Mouse (Mus musculus) forebrain, embryonic 12.5 days (tissue): ENCODE measurements at regions not wholly inside any gene's neighbourhood (a gene's known extent, or its start where the extent isn't known, plus 50 kb on each side); places are given as distances from the start of the nearest gene placed in this dataset.

Source experiments
- ATAC-seq: fragments of 200-750 bp; cut with Nextera tagmentation; 2 replicates; pipeline ENCODE4 v1.8.0; 2017; ENCODE audit warnings: moderate TSS enrichment; ENCODE audit not compliant: low FRiP score
- H3K27ac ChIP-seq: fragments of 300-500 bp; sonication (generic); 2 replicates; pipeline ENCODE4 v1.5.1; 2016; ENCODE audit warnings: mild to moderate bottlenecking
- H3K27me3 ChIP-seq: fragments of 300-500 bp; sonication (generic); 2 replicates; pipeline ENCODE4 v1.6.1; 2016; ENCODE audit warnings: mild to moderate bottlenecking
- H3K36me3 ChIP-seq: fragments of 300-500 bp; sonication (generic); replicated peaks from 2 replicates; pipeline ENCODE4 v1.6.1; 2016; ENCODE audit warnings: mild to moderate bottlenecking
- H3K4me1 ChIP-seq: fragments of 300-500 bp; sonication (generic); 2 replicates; pipeline ENCODE4 v1.6.1; 2016
- H3K4me2 ChIP-seq: fragments of 300-500 bp; sonication (generic); 2 replicates; pipeline ENCODE4 v1.6.1; 2016; ENCODE audit warnings: mild to moderate bottlenecking, moderate library complexity
- H3K4me3 ChIP-seq: fragments of 300-500 bp; sonication (generic); replicated peaks from 2 replicates; pipeline ENCODE4 v1.5.1; 2016; ENCODE audit warnings: mild to moderate bottlenecking
- H3K9ac ChIP-seq: fragments of 300-500 bp; sonication (generic); 2 replicates; pipeline ENCODE4 v1.6.1; 2016; ENCODE audit warnings: mild to moderate bottlenecking
- H3K9me3 ChIP-seq: fragments of 300-500 bp; sonication (generic); 2 replicates; pipeline ENCODE4 v1.6.1; 2016
- WGBS: fragments of 180-500 bp; shearing (Covaris S2); methylation state at CpG from one replicate; pipeline ENCODE4 v1.1.7; 2016; 5-methylcytosine and 5-hydroxymethylcytosine counted together

- no peak for ATAC-seq
- H3K9ac ChIP-seq: no peak overlapping the region
These were observed 255.3 kb downstream of the Med13l start for GRCm38 (mm10) chr5:118815783-118816182.

DNA sequence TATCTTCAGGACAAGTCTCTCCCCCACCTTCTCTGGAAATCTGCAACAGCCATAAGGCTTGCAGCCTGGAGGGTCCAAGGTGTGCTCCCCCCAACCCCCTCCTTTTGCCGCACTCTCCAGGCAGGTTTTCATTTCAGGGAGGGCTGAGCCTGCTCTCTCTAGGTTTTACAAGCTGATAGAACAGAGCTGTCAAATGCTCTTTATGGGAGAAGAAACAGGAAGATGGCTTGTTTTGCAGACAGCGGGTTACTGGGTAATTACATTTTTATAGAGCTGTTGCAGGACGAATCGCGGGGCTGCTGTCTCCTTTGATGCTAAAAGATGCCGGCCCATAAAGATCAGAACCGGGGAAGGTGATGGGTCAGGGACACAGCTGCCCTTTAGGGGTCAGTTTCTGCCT, 257.8 kb downstream of the Med13l start:
- 86% methylated on average over 7 of the region's 7 CpGs for WGBS

More at GRCm38 (mm10) chr5:118815783-118816182, 255.3 kb downstream of the Med13l start:
- Histone ChIP-seq H3K4me3 (no peak overlapping the region), H3K4me1 (no peaks in the 10 kb centered on the region), H3K9me3 (no peaks in the 10 kb centered on the region), H3K27me3 (peaks cover 9% of the 10 kb centered on the region; the same call in 1 of the 2 replicates), H3K4me2 (no peak overlapping the region), H3K36me3 (no peaks in the 10 kb centered on the region), H3K27ac (no peak overlapping the region)
- WGBS: 72% methylated on average over 5 of the region's 5 CpGs

DNA sequence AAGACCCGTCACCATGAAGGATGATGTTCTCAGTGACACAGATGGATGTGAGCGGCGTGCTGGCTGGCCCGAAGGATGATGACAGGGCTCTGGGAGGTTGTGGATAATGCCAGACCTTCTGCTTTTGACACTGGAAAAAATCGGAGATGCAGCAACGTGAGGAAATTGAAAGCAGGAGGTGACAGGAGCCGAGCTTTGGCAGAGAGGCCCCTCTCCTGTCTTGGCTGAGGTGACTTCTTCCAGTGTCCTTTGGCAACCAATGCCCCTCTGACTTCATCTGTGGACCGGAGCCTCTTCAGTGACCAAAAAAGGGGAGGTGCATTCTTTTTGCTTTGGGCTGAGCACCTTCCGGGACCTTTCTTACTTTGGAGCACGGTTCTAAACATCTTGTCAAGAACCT, 264.3 kb downstream of the Med13l start:
- Histone ChIP-seq H3K36me3 (no peaks in the 10 kb centered on the region), H3K4me2 (no peak overlapping the region), H3K27ac (no peak overlapping the region), H3K9me3 (no peaks in the 10 kb centered on the region), H3K9ac (no peak overlapping the region), H3K4me3 (no peak overlapping the region), H3K4me1 (no peaks in the 10 kb centered on the region), H3K27me3 (no peaks in the 10 kb centered on the region)
- no peak for ATAC-seq
- 90% methylated on average over 10 of the region's 10 CpGs for WGBS

More for the DNA sequence above, 257.8 kb downstream of the Med13l start:
- Histone ChIP-seq H3K27ac (no peak overlapping the region), H3K4me2 (no peak overlapping the region), H3K9ac (no peak overlapping the region), H3K27me3 (peaks cover under 1% of the 10 kb centered on the region; the same call in 1 of the 2 replicates), H3K36me3 (no peaks in the 10 kb centered on the region), H3K9me3 (no peaks in the 10 kb centered on the region), H3K4me3 (no peak overlapping the region), H3K4me1 (no peaks in the 10 kb centered on the region)
- no peak for ATAC-seq

- no peak overlapping the region for H3K27ac ChIP-seq
- H3K4me2 ChIP-seq: no peak overlapping the region
- no peaks in the 10 kb centered on the region for H3K9me3 ChIP-seq
- no peak overlapping the region for H3K4me3 ChIP-seq
- no peaks in the 10 kb centered on the region for H3K36me3 ChIP-seq
- WGBS: 57% methylated on average over 14 of the region's 14 CpGs
- ATAC-seq: no peak
- no peaks in the 10 kb centered on the region for H3K27me3 ChIP-seq
- H3K9ac ChIP-seq: no peak overlapping the region
- H3K4me1 ChIP-seq: no peaks in the 10 kb centered on the region
These were observed 268.7 kb downstream of the Med13l start for GRCm38 (mm10) chr5:118829031-118829698.

DNA sequence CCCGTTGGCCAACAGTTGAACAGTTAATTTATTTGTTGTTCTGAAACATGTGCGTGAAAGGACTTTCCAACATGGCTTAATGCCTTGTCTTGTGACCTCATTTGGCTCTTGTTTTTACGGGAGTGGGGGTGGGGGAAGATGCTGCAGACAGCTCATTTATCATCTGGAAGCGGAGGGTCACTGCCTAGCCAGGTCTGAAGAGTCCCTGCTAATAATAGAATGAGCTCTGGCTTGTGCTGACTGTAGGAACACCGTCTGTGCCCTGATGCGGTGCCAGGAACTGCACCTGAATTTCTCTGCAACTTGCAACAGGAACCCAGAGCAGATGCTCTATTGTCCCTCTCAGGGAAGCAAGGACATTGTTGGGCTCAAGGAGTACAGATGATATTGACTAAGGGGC, 272.2 kb downstream of the Med13l start:
- H3K4me2 ChIP-seq: no peak overlapping the region
- no peak for ATAC-seq
- 83% methylated on average over 6 of the region's 6 CpGs for whole genome bisulfite sequencing
- H3K4me1 ChIP-seq: no peaks in the 10 kb centered on the region
- H3K27ac ChIP-seq: no peak overlapping the region
- no peaks in the 10 kb centered on the region for H3K36me3 ChIP-seq
- no peak overlapping the region for H3K4me3 ChIP-seq
- no peaks in the 10 kb centered on the region for H3K9me3 ChIP-seq
- no peak overlapping the region for H3K9ac ChIP-seq
- no peaks in the 10 kb centered on the region for H3K27me3 ChIP-seq

- 93% methylated on average over 5 of the region's 5 CpGs for WGBS
- H3K4me1 ChIP-seq: no peaks in the 10 kb centered on the region
- no peak overlapping the region for H3K4me3 ChIP-seq
- no peak overlapping the region for H3K4me2 ChIP-seq
- H3K27ac ChIP-seq: no peak overlapping the region
- no peak overlapping the region for H3K9ac ChIP-seq
- ATAC-seq: no peak
- H3K36me3 ChIP-seq: no peaks in the 10 kb centered on the region
- H3K9me3 ChIP-seq: no peaks in the 10 kb centered on the region
- H3K27me3 ChIP-seq: no peaks in the 10 kb centered on the region
These were observed 273.6 kb downstream of the Med13l start for GRCm38 (mm10) chr5:118834129-118834528.

DNA sequence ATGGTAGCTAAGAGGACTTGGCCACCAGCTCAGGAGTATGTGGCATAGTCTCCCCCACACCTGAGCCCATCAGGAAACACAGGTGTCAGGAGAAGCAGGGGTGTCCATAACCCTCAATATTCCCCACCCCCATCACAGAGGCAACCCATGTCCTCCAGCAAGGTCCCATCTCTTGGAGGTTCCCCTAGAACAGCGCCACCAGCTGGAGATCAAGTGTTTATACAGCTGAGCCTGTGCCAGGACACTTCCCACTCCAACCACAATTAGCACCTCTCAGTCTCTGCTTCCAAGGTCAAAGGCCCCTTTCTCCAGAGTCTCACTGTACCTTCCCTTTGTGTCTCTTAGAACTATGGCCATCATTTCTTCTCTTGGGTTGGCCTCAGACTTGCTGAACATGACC, 276.5 kb downstream of the Med13l start:
- Histone ChIP-seq H3K27me3 (peaks cover 4% of the 10 kb centered on the region; the same call in 1 of the 2 replicates), H3K9ac (no peak overlapping the region), H3K4me1 (no peaks in the 10 kb centered on the region), H3K4me2 (no peak overlapping the region), H3K4me3 (no peak overlapping the region), H3K36me3 (no peaks in the 10 kb centered on the region), H3K9me3 (no peaks in the 10 kb centered on the region), H3K27ac (no peak overlapping the region)
- WGBS: 36% methylated on average over 1 of the region's 1 CpGs
- no peak for ATAC-seq

DNA sequence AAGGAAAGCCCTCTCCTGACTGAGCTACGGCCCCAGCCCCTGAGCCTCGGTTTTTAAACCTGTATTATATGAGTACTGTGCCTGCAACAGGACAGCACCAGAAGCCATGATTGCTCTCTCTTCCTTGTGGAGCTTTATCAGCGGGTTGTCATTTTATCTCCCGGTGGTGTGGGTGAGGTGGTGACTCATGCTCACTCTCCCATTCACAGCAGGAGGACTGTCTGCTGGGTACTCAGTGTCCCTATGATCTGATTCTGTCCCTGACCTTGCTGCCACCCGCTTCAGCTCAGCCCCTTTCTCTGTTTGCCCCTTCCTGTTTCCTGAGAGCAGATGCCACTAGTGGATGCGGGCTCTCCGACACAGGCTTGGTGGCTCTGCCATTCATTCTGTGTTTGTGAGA, 277.9 kb downstream of the Med13l start:
- 80% methylated on average over 7 of the region's 7 CpGs for WGBS

DNA sequence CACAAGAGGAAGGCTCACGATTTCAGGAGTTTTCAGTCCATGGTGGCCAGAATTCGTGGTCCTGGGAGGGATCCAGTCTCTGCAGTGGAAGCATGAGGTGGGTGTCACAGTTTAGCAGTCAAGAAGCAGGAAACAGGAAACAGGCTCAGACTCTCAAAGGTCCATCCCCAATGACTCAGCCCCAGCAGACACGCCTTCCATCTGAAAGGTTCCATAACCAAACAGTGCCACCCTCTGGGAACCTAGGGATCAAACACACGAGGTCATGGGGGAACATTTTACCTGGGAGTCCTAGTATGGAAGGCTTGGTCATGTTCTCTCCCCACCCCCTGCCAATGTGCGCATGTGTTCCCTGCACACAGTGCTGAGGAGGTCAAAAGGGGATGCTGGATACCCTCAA, 279.4 kb downstream of the Med13l start:
- H3K36me3 ChIP-seq: no peaks in the 10 kb centered on the region
- H3K4me2 ChIP-seq: no peak overlapping the region
- H3K4me1 ChIP-seq: no peaks in the 10 kb centered on the region
- ATAC-seq: no peak
- no peak overlapping the region for H3K9ac ChIP-seq
- H3K27me3 ChIP-seq: peaks cover 4% of the 10 kb centered on the region
- H3K4me3 ChIP-seq: no peak overlapping the region
- no peaks in the 10 kb centered on the region for H3K9me3 ChIP-seq
- no peak overlapping the region for H3K27ac ChIP-seq
- 72% methylated on average over 5 of the region's 5 CpGs for WGBS

More for the DNA sequence above, 277.9 kb downstream of the Med13l start:
- Histone ChIP-seq H3K36me3 (no peaks in the 10 kb centered on the region), H3K27me3 (peaks cover 4% of the 10 kb centered on the region), H3K4me1 (no peaks in the 10 kb centered on the region), H3K9me3 (no peaks in the 10 kb centered on the region), H3K4me2 (no peak overlapping the region), H3K4me3 (no peak overlapping the region), H3K27ac (no peak overlapping the region), H3K9ac (no peak overlapping the region)
- ATAC-seq: no peak

GRCm38 (mm10) chr5:118841210-118842016, 280.9 kb downstream of the Med13l start:
- H3K36me3 ChIP-seq: no peaks in the 10 kb centered on the region
- H3K4me2 ChIP-seq: no peak overlapping the region
- no peak overlapping the region for H3K4me3 ChIP-seq
- H3K27me3 ChIP-seq: peaks cover 4% of the 10 kb centered on the region
- ATAC-seq: no peak
- H3K27ac ChIP-seq: no peak overlapping the region
- H3K4me1 ChIP-seq: no peaks in the 10 kb centered on the region
- 83% methylated on average over 21 of the region's 21 CpGs for WGBS
- H3K9ac ChIP-seq: no peak overlapping the region
- no peaks in the 10 kb centered on the region for H3K9me3 ChIP-seq

DNA sequence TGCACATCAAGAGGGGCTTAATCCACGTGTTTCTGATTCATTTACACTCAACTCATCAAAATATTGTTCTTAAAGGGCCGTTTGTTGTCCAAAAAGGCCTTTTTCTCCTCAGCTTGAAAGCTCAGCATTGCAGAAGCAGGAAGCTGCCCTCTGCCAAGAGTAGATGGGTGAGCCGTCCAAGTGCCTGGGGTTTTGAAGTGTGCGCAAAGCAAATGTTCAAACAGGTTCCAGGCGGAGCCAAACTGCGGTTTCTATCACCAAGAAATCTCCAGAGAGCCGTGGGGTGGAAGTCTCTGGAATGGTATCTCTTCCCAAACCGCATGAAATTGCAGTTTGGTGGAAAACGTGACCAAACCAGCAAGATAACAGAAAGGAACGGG, 281.5 kb downstream of the Med13l start:
- Histone ChIP-seq H3K4me2 (no peak overlapping the region), H3K27ac (no peak overlapping the region), H3K9me3 (no peaks in the 10 kb centered on the region), H3K9ac (no peak overlapping the region), H3K4me1 (no peaks in the 10 kb centered on the region), H3K36me3 (no peaks in the 10 kb centered on the region), H3K27me3 (peaks cover 4% of the 10 kb centered on the region), H3K4me3 (no peak overlapping the region)
- WGBS: 73% methylated on average over 10 of the region's 10 CpGs
- no peak for ATAC-seq

GRCm38 (mm10) chr5:118857001-118857400, 296.5 kb downstream of the Med13l start:
- 51% methylated on average over 12 of the region's 12 CpGs for WGBS

More at GRCm38 (mm10) chr5:118857001-118857400, 296.5 kb downstream of the Med13l start:
- H3K27ac ChIP-seq: no peak overlapping the region
- H3K27me3 ChIP-seq: 0 out of 2 replicates have a peak, but pooled peaks cover 4% of the 10 kb centered on the region
- H3K9me3 ChIP-seq: no peaks in the 10 kb centered on the region
- no peak for ATAC-seq
- no peak overlapping the region for H3K4me3 ChIP-seq
- no peaks in the 10 kb centered on the region for H3K36me3 ChIP-seq
- no peaks in the 10 kb centered on the region; the same call in 1 of the 2 replicates for H3K4me1 ChIP-seq
- no peak overlapping the region for H3K9ac ChIP-seq
- H3K4me2 ChIP-seq: no peak overlapping the region
